Mouse (Mus musculus) Patski (cell line): ENCODE measurements around the gene Rnaseh2a. TPM values are rescaled to one million over a fixed set of nuclear protein-coding genes. Genes with fewer than 3 reads are reported as not detected.

ENCODE experiments used
- ATAC-seq: fragments of 100-300 bp; one replicate; pipeline ENCODE4 v1.8.0; 2021
- CTCF ChIA-PET: fragments of 350-600 bp; sonication (Branson Sonifier 250); formaldehyde crosslinking; loops from one replicate; lab custom pipeline; 2022; ENCODE audit warnings: inconsistent platforms; lab: Charles Lee
- POLR2A ChIA-PET: fragments of 350-600 bp; sonication (Branson Sonifier 250); formaldehyde crosslinking; loops from one replicate; lab custom pipeline; 2022; ENCODE audit warnings: antibody characterized with exemption, inconsistent platforms; lab: Charles Lee
- DNase-seq: peaks from one replicate; pipeline ENCODE4 v3.0.0-alpha.2; 2011; ENCODE audit warnings: low read depth, low spot score
- H3K27me3 ChIP-seq: fragments of 371-371 bp; one replicate; pipeline ENCODE4 v1.5.1; 2021
- CTCF ChIP-seq: fragments of 100-300 bp; IDR thresholded peaks from one replicate; pipeline ENCODE4 v1.5.1; 2021
- in situ Hi-C: fragments of 300-500 bp; cut with MboI; formaldehyde crosslinking; loops from 3 replicates; pipeline ENCODE4 v1.11.1; 2018; ENCODE audit warnings: low pct_unique_long_range_greater_than_20kb, mixed read lengths
- polyA plus RNA-seq: library from polyadenylated mRNA; unstranded; gene quantifications from one replicate; pipeline ENCODE4 v1.2.3, GENCODE M21; 2021

Gene Rnaseh2a
- polyA plus RNA-seq, 1 experiment from 2014 or later, result 91.5 TPM

- POLR2A ChIA-PET, result no interaction called here
- in situ Hi-C loops, result no loop called here
- CTCF ChIA-PET, result interaction anchor here (3.9 kb wide), 1 partner anchor 22 kb away, joined by 44 read pairs; no protein-coding TSS in a partner anchor
- ATAC-seq, result no peak
- no peak for TF ChIP-seq CTCF
- DNase-seq, result no peak
- H3K27me3 ChIP-seq, result no peaks in the 10 kb centered on the region
Measured at GRCm38 (mm10) chr8:84995680-84996079, 26.1 kb upstream of the Rnaseh2a start.

DNA sequence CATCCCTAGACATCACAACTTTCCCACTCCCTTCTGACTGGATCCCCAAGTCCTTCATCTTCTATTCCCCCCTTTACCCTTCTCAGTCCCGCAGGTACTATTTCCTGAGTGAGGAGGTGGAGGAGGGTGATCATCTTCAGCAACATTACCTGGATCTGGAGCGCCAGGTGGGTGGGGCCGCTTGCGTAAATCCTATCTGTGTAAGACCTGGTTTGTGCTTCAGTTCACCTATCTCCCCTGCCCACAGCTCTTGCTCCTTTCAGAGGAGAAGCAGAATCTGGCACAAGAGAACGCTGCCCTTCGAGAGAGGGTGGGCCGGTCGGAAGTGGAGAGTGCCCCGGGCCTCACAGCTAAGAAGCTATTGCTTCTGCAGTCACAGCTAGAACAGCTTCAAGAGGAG is 24.8 kb upstream of the Rnaseh2a start:
- POLR2A ChIA-PET, result interaction anchor here (1.4 kb wide), 1 partner anchor 19 kb away, joined by 6 read pairs; no protein-coding TSS in a partner anchor
- in situ Hi-C loops, result no loop called here
- no peak for TF ChIP-seq CTCF
- CTCF ChIA-PET, result interaction anchor here (1.3 to 8.7 kb wide), 2 partner anchors 19 to 27 kb away, joined by 3 to 351 read pairs; partner anchors contain the start of genes Gm49661, Junb, Prdx2 and Rnaseh2a
- ATAC-seq (no peak), DNase-seq (no peak)
- H3K27me3 ChIP-seq, result no peaks in the 10 kb centered on the region

GRCm38 (mm10) chr8:84990836-84991235 is 21.3 kb upstream of the Rnaseh2a start:
- no peaks in the 10 kb centered on the region for H3K27me3 ChIP-seq
- in situ Hi-C loops, result no loop called here
- ChIA-PET CTCF (interaction anchor here (1.5 to 8.7 kb wide), 3 partner anchors 10 to 27 kb away, joined by 4 to 351 read pairs (median 5); partner anchors contain the start of genes Gm49661, Junb, Prdx2 and Rnaseh2a), POLR2A (interaction anchor here (0.5 to 10.0 kb wide), 5 partner anchors 14 to 333 kb away, joined by 4 to 225 read pairs (median 6); partner anchors contain the start of genes Junb, Prdx2 and Rnaseh2a)
- DNase-seq (no peak), ATAC-seq (peak; percentile 7)
- no peak for TF ChIP-seq CTCF

GRCm38 (mm10) chr8:84990349-84990748 is 20.8 kb upstream of the Rnaseh2a start, which contains the start of gene Hook2:
Gene Hook2, plus strand, starts transcription at chr8:84990603.
- ATAC-seq (peak; percentile 72), DNase-seq (no peak)
- no peak for TF ChIP-seq CTCF
- in situ Hi-C loops, result no loop called here
- ChIA-PET POLR2A (interaction anchor here (0.6 to 10.0 kb wide), 6 partner anchors 13 to 163 kb away, joined by 3 to 225 read pairs (median 7); partner anchors contain the start of genes Junb, Prdx2 and Rnaseh2a), CTCF (interaction anchor here (0.7 to 8.7 kb wide), 11 partner anchors 8 to 83 kb away, joined by 3 to 351 read pairs (median 3); partner anchors contain the start of genes Dnase2a, Gm49661, Junb and Prdx2)
- no peaks in the 10 kb centered on the region for H3K27me3 ChIP-seq

DNA sequence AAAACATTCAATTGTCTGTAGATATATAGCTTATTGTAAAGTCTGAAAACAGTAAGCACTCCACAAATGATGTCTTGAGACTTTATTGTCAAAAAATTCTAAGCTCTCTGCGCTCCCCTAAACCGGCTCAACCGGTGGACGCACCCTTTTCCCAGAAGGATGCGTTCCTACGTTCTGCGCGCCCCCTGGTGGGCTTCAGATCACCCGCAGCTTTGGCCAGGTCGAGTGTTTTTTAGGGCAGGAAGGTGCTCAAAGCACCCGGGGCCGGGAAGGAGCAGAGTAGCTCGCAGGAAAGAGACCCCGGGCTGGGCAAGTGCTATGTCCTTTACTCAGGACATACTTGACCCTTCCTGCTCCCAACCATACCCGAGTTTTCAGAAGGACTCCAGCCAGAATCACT is 20.2 kb upstream of the Rnaseh2a start:
- DNase-seq (no peak), ATAC-seq (peak; percentile 58)
- no peak for TF ChIP-seq CTCF
- in situ Hi-C loops, result loop anchor here (10.0 kb wide), 2 partner anchors 325 to 785 kb away; partner anchors contain the start of gene Ier2
- ChIA-PET CTCF (interaction anchor here (0.7 to 8.7 kb wide), 13 partner anchors 9 to 93 kb away, joined by 3 to 351 read pairs (median 3); partner anchors contain the start of genes Dnase2a, Gm49661, Junb and Man2b1), POLR2A (interaction anchor here (0.6 to 10.0 kb wide), 6 partner anchors 13 to 80 kb away, joined by 3 to 225 read pairs (median 5); partner anchors contain the start of genes Junb, Prdx2, Rnaseh2a and Tnpo2)
- H3K27me3 ChIP-seq, result no peaks in the 10 kb centered on the region

DNA sequence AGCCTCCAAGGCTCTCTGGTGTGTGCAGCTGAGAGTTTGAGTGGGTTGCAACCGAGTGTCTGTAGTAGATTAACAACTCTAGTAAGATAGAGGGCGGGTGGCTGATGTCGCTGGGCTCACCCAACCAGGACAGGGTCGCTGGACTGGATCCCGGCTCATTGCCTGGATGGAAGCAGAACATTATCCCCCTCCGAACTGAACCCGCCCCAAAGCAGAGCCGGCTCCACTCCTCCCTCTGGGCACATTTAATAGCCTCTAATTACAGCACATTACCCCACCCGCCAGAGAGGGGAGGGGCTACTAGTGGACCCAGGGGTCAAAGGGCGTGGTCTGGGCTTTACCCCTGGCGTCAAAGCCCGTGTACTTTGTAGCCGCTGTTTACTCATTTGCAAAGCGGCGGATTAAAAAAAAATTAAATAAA is 19.8 kb upstream of the Rnaseh2a start:
- in situ Hi-C loops, result loop anchor here (10.0 kb wide), 2 partner anchors 325 to 785 kb away; partner anchors contain the start of gene Ier2
- DNase-seq (no peak), ATAC-seq (peak; percentile 19)
- no peaks in the 10 kb centered on the region for H3K27me3 ChIP-seq
- ChIA-PET POLR2A (interaction anchor here (0.6 to 10.0 kb wide), 6 partner anchors 12 to 48 kb away, joined by 3 to 225 read pairs (median 7); partner anchors contain the start of genes Junb, Prdx2, Rnaseh2a and Tnpo2), CTCF (interaction anchor here (0.8 to 8.7 kb wide), 11 partner anchors 9 to 94 kb away, joined by 3 to 351 read pairs (median 3); partner anchors contain the start of genes Dnase2a, Gm49661, Junb and Man2b1)
- no peak for TF ChIP-seq CTCF

DNA sequence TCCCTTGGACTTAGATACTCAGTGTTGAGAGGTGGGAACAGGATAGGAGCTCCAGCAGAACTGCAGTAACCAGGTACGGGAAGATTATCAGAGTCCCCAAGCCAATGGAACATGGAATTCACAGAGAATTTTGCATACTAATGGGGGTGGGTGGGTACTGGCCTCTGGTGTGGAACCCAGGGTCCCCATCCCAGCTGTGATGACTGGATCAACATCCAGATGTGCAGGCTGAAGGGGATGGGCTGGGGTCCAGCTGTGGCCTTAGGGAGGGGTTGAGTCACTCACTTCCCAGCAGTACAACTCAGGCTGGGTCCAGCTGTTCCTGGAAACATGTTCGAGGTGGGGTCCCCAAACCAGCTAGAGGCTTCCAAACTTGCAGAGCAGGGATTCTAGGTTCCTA is 18.3 kb upstream of the Rnaseh2a start:
- ChIA-PET CTCF (interaction anchor here (0.9 to 8.7 kb wide), 2 partner anchors 10 to 13 kb away, joined by 3 to 351 read pairs; partner anchors contain the start of genes Gm49661, Junb, Prdx2 and Rnaseh2a), POLR2A (interaction anchor here (1.1 to 10.0 kb wide), 2 partner anchors 11 to 18 kb away, joined by 5 to 225 read pairs; partner anchors contain the start of genes Junb and Rnaseh2a)
- in situ Hi-C loops, result loop anchor here (10.0 kb wide), 2 partner anchors 323 to 783 kb away; partner anchors contain the start of gene Ier2
- ATAC-seq, result no peak
- TF ChIP-seq CTCF, result no peak
- DNase-seq, result no peak
- no peaks in the 10 kb centered on the region for H3K27me3 ChIP-seq

DNA sequence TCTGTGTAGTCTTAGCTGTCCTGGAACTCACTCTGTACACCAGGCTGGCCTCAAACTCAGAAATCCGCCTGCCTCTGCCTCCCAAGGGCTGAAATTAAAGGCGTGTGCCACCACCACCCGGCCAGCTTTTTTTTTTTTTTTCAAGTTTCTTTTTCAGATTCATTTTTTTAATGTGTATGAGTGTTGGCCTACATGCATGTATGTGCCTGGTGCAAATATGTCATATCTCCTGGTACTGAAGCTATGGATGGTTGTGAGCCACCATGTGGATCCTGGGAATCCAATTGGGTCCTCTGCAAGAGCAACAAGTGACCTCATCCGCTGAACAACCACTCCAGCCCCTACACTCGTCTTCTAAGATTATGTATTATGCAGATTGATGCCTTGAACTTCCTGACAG is 17.8 kb upstream of the Rnaseh2a start:
- no peak for TF ChIP-seq CTCF
- in situ Hi-C loops, result loop anchor here (10.0 kb wide), 2 partner anchors 323 to 783 kb away; partner anchors contain the start of gene Ier2
- ATAC-seq (no peak), DNase-seq (no peak)
- ChIA-PET CTCF (interaction anchor here (8.7 kb wide), 1 partner anchor 12 kb away, joined by 351 read pairs; the partner anchor contains the start of genes Gm49661, Junb, Prdx2 and Rnaseh2a), POLR2A (interaction anchor here (1.1 to 10.0 kb wide), 2 partner anchors 10 to 17 kb away, joined by 5 to 225 read pairs; partner anchors contain the start of genes Junb and Rnaseh2a)
- no peaks in the 10 kb centered on the region for H3K27me3 ChIP-seq

DNA sequence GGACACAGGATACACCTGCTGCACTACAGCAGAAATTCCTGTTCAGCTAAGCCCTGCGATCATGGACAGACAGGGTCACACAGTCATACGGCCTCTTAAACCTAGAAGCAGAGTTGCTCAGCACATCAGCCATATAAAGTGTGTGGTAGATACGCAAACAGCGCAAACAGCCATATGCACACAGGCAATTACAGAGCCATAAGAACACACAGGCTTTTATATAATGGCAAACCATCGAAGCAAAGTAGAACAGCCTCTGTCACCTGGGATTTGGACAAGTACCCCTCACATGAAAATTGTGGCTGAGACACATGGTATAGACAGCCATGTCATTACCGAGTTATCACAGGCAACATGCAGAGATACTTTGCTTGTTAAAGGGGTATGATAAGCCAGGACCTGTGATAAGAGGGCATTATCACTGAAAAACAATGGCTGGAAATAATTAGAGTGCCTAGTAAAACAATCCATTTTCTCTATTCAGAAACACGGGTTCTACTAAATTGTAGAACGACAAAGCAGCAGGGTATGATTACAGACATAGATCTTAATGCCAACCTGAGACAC is 16.9 kb upstream of the Rnaseh2a start:
- in situ Hi-C loops, result loop anchor here (10.0 kb wide), 2 partner anchors 322 to 782 kb away; partner anchors contain the start of gene Ier2
- ATAC-seq, result no peak
- DNase-seq, result no peak
- CTCF ChIA-PET, result interaction anchor here (8.7 kb wide), 1 partner anchor 11 kb away, joined by 351 read pairs; the partner anchor contains the start of genes Gm49661, Junb, Prdx2 and Rnaseh2a
- TF ChIP-seq CTCF, result no peak
- no peaks in the 10 kb centered on the region for H3K27me3 ChIP-seq
- POLR2A ChIA-PET, result interaction anchor here (10.0 kb wide), 1 partner anchor 10 kb away, joined by 225 read pairs; the partner anchor contains the start of gene Junb
